Mouse (Mus musculus) embryonic fibroblast, embryonic 13.5 days (primary cell): ENCODE measurements around the gene Fnbp4.

Experiments
- CTCF ChIP-seq: IDR thresholded peaks from 2 replicates; pipeline ENCODE4 v1.5.1; 2011; ENCODE audit warnings: mild to moderate bottlenecking, control low read depth, low read length, moderate library complexity, borderline replicate concordance; ENCODE audit not compliant: insufficient read depth
- POLR2A ChIP-seq: IDR thresholded peaks from 2 replicates; pipeline ENCODE4 v1.6.1; 2011; ENCODE audit warnings: low read depth, mild to moderate bottlenecking, control low read depth, low read length, moderate library complexity

- no peak for TF ChIP-seq CTCF
- no peak for TF ChIP-seq POLR2A
These were observed 9.8 kb upstream of the Fnbp4 start for GRCm38 (mm10) chr2:90735326-90735725.
